Mouse (Mus musculus) intestine, postnatal 0 days (tissue): ENCODE measurements at regions not wholly inside any gene's neighbourhood (a gene's known extent, or its start where the extent isn't known, plus 50 kb on each side); places are given as distances from the start of the nearest gene placed in this dataset.

ENCODE experiments used
- ATAC-seq: fragments of 200-750 bp; cut with Nextera tagmentation; 2 replicates; pipeline ENCODE4 v1.8.0; 2017; ENCODE audit warnings: mild to moderate bottlenecking, moderate TSS enrichment, moderate library complexity
- H3K27ac ChIP-seq: fragments of 300-500 bp; sonication (generic); 2 replicates; pipeline ENCODE4 v1.5.1; 2014; ENCODE audit warnings: mild to moderate bottlenecking, low read depth, low read length, moderate library complexity
- H3K27me3 ChIP-seq: fragments of 300-500 bp; sonication (generic); replicated peaks from 2 replicates; pipeline ENCODE4 v1.6.1; 2014; ENCODE audit warnings: low read length, mixed read lengths; ENCODE audit not compliant: control insufficient read depth, insufficient read depth
- H3K36me3 ChIP-seq: fragments of 300-500 bp; sonication (generic); 2 replicates; pipeline ENCODE4 v1.6.1; 2014; ENCODE audit warnings: mild to moderate bottlenecking, moderate library complexity; ENCODE audit not compliant: control insufficient read depth, insufficient read depth
- H3K4me1 ChIP-seq: fragments of 300-500 bp; sonication (generic); replicated peaks from 2 replicates; pipeline ENCODE4 v1.6.1; 2014; ENCODE audit warnings: antibody characterized with exemption, low read length, mixed read lengths; ENCODE audit not compliant: control insufficient read depth, insufficient read depth
- H3K4me2 ChIP-seq: fragments of 300-500 bp; sonication (generic); replicated peaks from 2 replicates; pipeline ENCODE4 v1.6.1; 2014; ENCODE audit warnings: low read depth, mild to moderate bottlenecking, moderate library complexity
- H3K4me3 ChIP-seq: fragments of 300-500 bp; sonication (generic); 2 replicates; pipeline ENCODE4 v1.5.1; 2014; ENCODE audit warnings: low read depth, low read length
- H3K9ac ChIP-seq: fragments of 300-500 bp; sonication (generic); 2 replicates; pipeline ENCODE4 v1.6.1; 2014; ENCODE audit warnings: mild to moderate bottlenecking, low read depth, low read length
- H3K9me3 ChIP-seq: fragments of 300-500 bp; sonication (generic); 2 replicates; pipeline ENCODE4 v1.6.1; 2016; ENCODE audit warnings: mixed run types; ENCODE audit not compliant: control insufficient read depth
- CTCF ChIP-seq: sonication (generic); IDR thresholded peaks from 2 replicates; pipeline ENCODE4 v1.5.1; 2016; ENCODE audit warnings: low read depth, mild to moderate bottlenecking, control low read depth, antibody characterized with exemption, moderate library complexity
- WGBS: fragments of 180-500 bp; shearing (Covaris S2); extraction: QIAGEN DNeasy Blood & Tissue Kit; methylation state at CpG from one replicate; pipeline ENCODE4 v1.1.7; 2014; 5-methylcytosine and 5-hydroxymethylcytosine counted together

- no peak for ATAC-seq
- Histone ChIP-seq H3K9me3 (no peaks in the 10 kb centered on the region), H3K4me3 (no peak overlapping the region), H3K9ac (no peak overlapping the region), H3K4me2 (no peak overlapping the region), H3K4me1 (no peaks in the 10 kb centered on the region), H3K36me3 (no peaks in the 10 kb centered on the region), H3K27ac (no peak overlapping the region), H3K27me3 (no peaks in the 10 kb centered on the region)
- no peak for TF ChIP-seq CTCF
- 58% methylated on average over 1 of the region's 1 CpGs for WGBS
These were observed 318.7 kb upstream of the Etaa1 start for GRCm38 (mm10) chr11:18272392-18272791.

- H3K4me3 ChIP-seq, result no peak overlapping the region
- no peak for ATAC-seq
- H3K9me3 ChIP-seq, result no peaks in the 10 kb centered on the region
- H3K27me3 ChIP-seq, result no peaks in the 10 kb centered on the region
- 88% methylated on average over 2 of the region's 2 CpGs for WGBS
- H3K4me1 ChIP-seq, result no peaks in the 10 kb centered on the region
- H3K27ac ChIP-seq, result no peak overlapping the region
- no peak for TF ChIP-seq CTCF
- no peak overlapping the region for H3K4me2 ChIP-seq
- H3K36me3 ChIP-seq, result no peaks in the 10 kb centered on the region
- no peak overlapping the region for H3K9ac ChIP-seq
These were observed 312.5 kb upstream of the Etaa1 start for GRCm38 (mm10) chr11:18266161-18266560.

DNA sequence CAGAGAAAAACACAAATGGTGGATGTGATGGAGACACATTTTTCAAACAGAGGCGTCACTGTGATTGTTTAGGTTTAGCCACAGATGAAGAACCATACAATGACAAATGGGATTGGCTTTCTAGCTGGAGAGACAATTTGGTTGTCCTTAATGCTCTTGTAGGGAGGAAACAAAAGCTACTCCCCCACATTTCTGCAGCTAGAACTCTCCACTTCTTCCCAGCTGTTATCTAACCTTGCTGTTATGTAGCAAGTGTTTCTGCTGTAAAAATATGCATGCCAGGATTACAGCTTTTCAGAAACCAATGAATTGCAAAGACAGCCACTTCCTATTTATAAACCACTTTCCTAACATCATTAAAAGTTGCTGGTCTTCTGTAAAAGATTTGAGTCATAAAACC, 309.2 kb upstream of the Etaa1 start:
- H3K36me3 ChIP-seq, result no peaks in the 10 kb centered on the region
- ATAC-seq, result no peak
- WGBS, result 55% methylated on average over 1 of the region's 1 CpGs
- H3K27me3 ChIP-seq, result no peaks in the 10 kb centered on the region
- no peaks in the 10 kb centered on the region for H3K4me1 ChIP-seq
- H3K4me3 ChIP-seq, result no peak overlapping the region
- no peak overlapping the region for H3K4me2 ChIP-seq
- H3K27ac ChIP-seq, result no peak overlapping the region
- no peaks in the 10 kb centered on the region for H3K9me3 ChIP-seq
- TF ChIP-seq CTCF, result no peak
- H3K9ac ChIP-seq, result no peak overlapping the region

DNA sequence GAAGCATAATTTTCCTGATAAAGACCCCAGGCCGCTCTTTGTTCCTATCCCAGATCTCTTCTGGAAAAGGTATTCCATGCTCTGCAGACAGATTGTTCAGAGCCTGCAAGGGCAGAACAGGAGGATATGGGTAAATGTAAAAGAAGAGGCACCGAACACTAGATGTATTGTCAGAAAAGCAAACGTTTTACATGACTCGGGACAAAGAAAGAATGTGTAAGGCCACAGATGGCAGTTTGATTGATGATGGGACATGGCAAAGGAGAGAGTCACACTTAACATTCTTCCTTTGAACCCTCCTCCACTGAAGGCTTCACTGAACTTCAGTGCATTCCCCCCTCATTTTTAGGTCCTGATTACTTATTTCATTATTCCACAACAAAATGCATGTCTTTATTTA, 295.6 kb upstream of the Etaa1 start:
- TF ChIP-seq CTCF, result no peak
- no peaks in the 10 kb centered on the region for H3K27me3 ChIP-seq
- H3K4me2 ChIP-seq, result no peak overlapping the region
- no peaks in the 10 kb centered on the region for H3K36me3 ChIP-seq
- no peak overlapping the region for H3K27ac ChIP-seq
- H3K9me3 ChIP-seq, result no peaks in the 10 kb centered on the region
- H3K4me3 ChIP-seq, result no peak overlapping the region
- WGBS, result 45% methylated on average over 4 of the region's 4 CpGs
- no peak overlapping the region for H3K9ac ChIP-seq
- ATAC-seq, result no peak
- no peaks in the 10 kb centered on the region for H3K4me1 ChIP-seq

- H3K4me1 ChIP-seq, result no peaks in the 10 kb centered on the region
- 63% methylated on average over 4 of the region's 4 CpGs for whole genome bisulfite sequencing
- no peak overlapping the region for H3K4me3 ChIP-seq
- no peaks in the 10 kb centered on the region for H3K9me3 ChIP-seq
- no peaks in the 10 kb centered on the region for H3K27me3 ChIP-seq
- H3K27ac ChIP-seq, result no peak overlapping the region
- TF ChIP-seq CTCF, result no peak
- ATAC-seq, result no peak
- no peaks in the 10 kb centered on the region for H3K36me3 ChIP-seq
- no peak overlapping the region for H3K9ac ChIP-seq
- H3K4me2 ChIP-seq, result no peak overlapping the region
These were observed 263.1 kb upstream of the Etaa1 start for GRCm38 (mm10) chr11:18216762-18217161.

DNA sequence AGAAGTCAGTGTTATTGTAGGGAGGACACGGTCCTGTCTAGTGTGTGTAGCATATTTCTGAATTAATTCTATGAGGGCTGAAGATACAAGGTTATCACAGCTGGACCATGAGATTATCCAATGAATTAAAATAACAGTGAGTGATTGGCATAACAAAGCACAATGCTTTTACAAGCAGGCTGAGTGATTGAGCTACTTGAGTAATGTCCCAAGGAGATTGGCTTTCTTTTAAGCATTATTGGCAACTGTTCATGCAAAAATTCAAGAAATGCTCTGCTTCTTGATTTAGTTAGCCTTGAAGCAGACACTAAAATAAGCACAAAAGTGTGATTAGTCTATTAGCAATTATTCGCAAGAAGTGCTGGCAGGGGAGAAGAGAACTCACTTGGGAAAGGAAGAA, 219.4 kb upstream of the Etaa1 start:
- Histone ChIP-seq H3K4me3 (no peak overlapping the region), H3K36me3 (no peaks in the 10 kb centered on the region), H3K4me2 (no peak overlapping the region), H3K9ac (no peak overlapping the region), H3K4me1 (no peaks in the 10 kb centered on the region), H3K27ac (no peak overlapping the region), H3K9me3 (no peaks in the 10 kb centered on the region), H3K27me3 (no peaks in the 10 kb centered on the region)
- no peak for ATAC-seq
- 85% methylated on average over 2 of the region's 2 CpGs for WGBS
- no peak for TF ChIP-seq CTCF

DNA sequence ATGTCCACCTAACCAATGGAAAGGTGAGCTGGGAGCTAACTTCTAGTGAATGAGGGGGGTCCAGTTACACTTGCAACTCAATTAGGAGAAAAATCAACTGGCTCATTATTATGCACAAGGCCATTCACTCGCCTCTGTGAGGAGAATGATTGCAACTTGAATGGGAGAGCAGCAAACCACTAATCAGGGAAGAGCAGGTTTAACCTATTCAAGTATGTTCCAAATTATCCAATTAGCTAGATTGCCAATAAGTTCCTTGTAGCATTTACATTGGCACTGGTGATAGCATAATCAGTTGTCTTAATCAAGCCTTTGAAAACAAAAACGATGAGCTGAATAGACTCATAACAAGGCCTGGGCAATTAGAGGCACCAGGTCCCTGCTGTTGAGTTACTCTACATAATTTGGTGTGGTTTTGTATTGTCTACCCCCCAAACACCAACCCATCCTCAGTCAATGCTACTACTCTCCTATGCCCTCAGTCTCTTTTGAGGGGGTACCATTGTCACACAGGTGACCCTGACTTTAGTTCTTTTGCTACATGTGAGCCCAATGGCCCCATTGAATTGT, 217.6 kb upstream of the Etaa1 start:
- Histone ChIP-seq H3K36me3 (no peaks in the 10 kb centered on the region), H3K9me3 (no peaks in the 10 kb centered on the region), H3K4me2 (no peak overlapping the region), H3K27me3 (no peaks in the 10 kb centered on the region), H3K27ac (no peak overlapping the region), H3K9ac (no peak overlapping the region), H3K4me1 (no peaks in the 10 kb centered on the region), H3K4me3 (no peak overlapping the region)
- no peak for ATAC-seq
- no peak for TF ChIP-seq CTCF
- WGBS, result 69% methylated on average over 2 of the region's 2 CpGs
